Mouse (Mus musculus): ENCODE measurements around the gene Adgb. TPM values are rescaled to one million over a fixed set of nuclear protein-coding genes. Genes with fewer than 3 reads are reported as not detected.
A peak's percentile ranks its signal among the peaks of the same experiment; 100 is the strongest.

Gene Adgb
- polyA plus RNA-seq, 1 experiment, result 2.0 TPM

DNA sequence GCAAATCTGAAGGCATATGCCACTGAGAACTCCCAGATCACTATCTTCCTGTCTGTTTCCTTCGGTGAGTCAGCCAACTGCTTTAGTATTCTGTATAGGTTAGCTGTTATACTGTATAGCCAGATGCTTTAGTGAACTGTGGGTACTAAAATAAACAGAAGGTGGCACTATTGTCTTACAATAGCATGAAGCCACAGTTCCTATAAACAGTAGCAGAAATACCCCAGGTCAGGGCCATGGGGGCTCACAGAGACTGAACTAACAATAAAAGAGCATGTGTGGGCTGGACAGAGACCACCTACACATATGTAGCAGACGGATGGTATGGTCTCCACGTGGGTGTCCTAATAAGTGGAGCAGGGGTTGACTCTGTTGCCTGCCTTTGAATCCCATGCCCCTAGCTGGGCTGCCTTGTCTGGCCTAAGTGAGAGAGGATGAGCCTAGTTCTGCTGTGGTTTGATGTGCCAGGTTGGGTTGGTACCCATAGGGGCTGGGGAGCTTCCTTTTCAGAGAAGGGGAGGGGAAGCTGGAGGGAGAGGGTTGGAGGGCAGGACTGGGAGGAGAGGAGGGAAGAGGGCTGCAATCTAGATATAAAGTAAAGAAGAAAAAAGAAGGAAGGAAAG is 116.4 kb downstream of the Adgb start:
- 10% methylated on average over 3 of the region's 3 CpGs for WGBS
- Histone ChIP-seq H3K4me1 (ENCODE audit: control insufficient read depth, insufficient read depth, low read length) (no peaks in the 10 kb centered on the region), H3K4me3 (replicated peaks; ENCODE audit: extremely low read depth, low read depth, low read length) (no peak overlapping the region)
- no peak for DNase-seq
- TF ChIP-seq CTCF (IDR thresholded peaks at IDR 0.05; ENCODE audit: insufficient read depth, low read length) (no peak), POLR2A (IDR thresholded peaks at IDR 0.05; ENCODE audit: borderline replicate concordance, extremely low read depth, low read depth, low read length) (no peak)

DNA sequence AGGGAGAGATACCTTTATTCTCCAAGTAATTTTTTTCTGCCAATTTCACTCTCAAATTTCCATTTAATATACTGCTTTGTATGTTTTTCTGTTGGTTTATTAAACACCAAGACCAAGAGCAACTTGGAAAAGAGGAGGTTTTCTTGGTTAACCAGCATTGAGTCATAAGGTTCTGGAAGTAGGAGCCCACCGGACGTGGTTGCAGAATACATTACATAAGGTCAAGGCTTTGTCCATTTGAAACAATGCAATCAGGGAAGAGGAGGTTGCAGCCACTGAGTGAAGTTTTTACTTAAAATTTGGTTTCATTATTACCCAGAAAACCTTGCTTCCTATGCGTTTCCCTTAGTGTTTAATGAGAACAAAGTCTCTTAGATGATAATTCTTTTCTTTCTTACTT is 119.9 kb downstream of the Adgb start:
- TF ChIP-seq CTCF (IDR thresholded peaks at IDR 0.05; ENCODE audit: insufficient read depth, low read length), result no peak
- DNase-seq, result no peak
- H3K4me1 ChIP-seq (ENCODE audit: control insufficient read depth, insufficient read depth, low read length), result no peaks in the 10 kb centered on the region
- no peak overlapping the region for H3K4me3 ChIP-seq (replicated peaks; ENCODE audit: extremely low read depth, low read depth, low read length)
- 69% methylated on average over 3 of the region's 3 CpGs for WGBS

DNA sequence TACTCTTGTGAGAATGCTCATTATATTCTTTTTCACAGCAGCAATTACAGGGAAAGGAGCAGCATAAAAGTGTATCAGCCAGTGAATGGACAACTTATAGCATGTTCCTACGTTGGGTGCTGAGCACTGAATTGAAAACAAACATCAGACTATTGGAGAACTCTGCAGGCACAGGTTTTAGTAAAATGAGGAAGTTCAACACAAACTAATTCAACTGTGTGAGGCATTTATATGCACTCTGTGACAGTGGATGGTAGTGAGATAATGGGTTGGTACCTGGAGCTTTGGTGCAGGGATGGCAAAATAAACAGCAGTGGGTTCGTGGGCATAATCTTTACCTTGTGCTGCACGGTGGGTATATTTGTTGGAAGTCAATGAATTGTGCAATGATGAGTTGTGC is 121.6 kb downstream of the Adgb start:
- no peak overlapping the region for H3K4me3 ChIP-seq (replicated peaks; ENCODE audit: extremely low read depth, low read depth, low read length)
- TF ChIP-seq CTCF (IDR thresholded peaks at IDR 0.05; ENCODE audit: insufficient read depth, low read length) (no peak), POLR2A (IDR thresholded peaks at IDR 0.05; ENCODE audit: borderline replicate concordance, extremely low read depth, low read depth, low read length) (no peak)
- no peaks in the 10 kb centered on the region for H3K4me1 ChIP-seq (ENCODE audit: control insufficient read depth, insufficient read depth, low read length)
- no peak for DNase-seq
- 81% methylated on average over 3 of the region's 3 CpGs for WGBS

DNA sequence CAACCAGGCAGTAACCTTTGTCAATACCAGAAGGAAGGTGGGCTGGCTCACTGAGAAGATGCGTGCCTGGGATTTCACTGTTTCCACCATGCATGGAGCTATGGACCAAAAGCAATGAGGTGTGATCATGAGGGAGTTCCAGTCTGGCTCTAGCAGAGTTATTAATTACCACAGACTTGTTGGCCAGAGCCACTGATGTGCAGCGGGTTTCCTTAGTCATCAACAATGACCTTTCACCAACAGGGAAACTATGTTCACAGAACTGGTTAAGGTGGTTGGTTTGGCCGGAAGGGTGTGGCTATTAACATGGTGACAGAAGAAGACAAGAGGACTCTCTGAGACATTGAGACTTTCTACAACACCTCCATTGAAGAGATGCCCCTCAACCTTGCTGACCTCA is 128.2 kb downstream of the Adgb start:
- WGBS, result 91% methylated on average over 3 of the region's 3 CpGs
- H3K4me3 ChIP-seq (replicated peaks; ENCODE audit: extremely low read depth, low read depth, low read length), result no peak overlapping the region
- H3K4me1 ChIP-seq (ENCODE audit: control insufficient read depth, insufficient read depth, low read length), result no peaks in the 10 kb centered on the region
- DNase-seq, result no peak
- TF ChIP-seq CTCF (IDR thresholded peaks at IDR 0.05; ENCODE audit: insufficient read depth, low read length), result no peak
- no peak for TF ChIP-seq POLR2A (IDR thresholded peaks at IDR 0.05; ENCODE audit: borderline replicate concordance, extremely low read depth, low read depth, low read length)

DNA sequence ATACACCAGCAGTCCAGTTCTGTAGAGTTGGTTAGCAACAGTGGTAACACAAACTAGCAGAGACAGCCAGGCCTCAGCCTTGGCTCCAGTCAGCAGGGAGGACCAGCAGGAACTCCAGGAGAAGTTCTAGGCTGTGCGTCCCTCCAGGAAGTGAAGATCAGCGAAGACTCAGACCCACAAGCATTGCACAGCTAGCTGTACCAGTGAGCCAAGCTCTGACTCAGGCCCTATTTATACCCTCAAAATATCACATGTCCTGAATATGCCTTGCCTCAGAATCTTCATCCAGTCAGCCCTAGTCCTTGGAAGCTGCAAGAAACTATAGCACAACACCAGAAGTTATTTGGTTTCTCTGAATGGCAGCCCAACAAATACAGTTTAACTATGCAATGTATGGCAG is 146.6 kb downstream of the Adgb start:
- Histone ChIP-seq H3K4me1 (ENCODE audit: control insufficient read depth, insufficient read depth, low read length) (no peaks in the 10 kb centered on the region), H3K4me3 (replicated peaks; ENCODE audit: extremely low read depth, low read depth, low read length) (no peak overlapping the region)
- no peak for DNase-seq
- TF ChIP-seq POLR2A (IDR thresholded peaks at IDR 0.05; ENCODE audit: borderline replicate concordance, extremely low read depth, low read depth, low read length) (no peak), CTCF (IDR thresholded peaks at IDR 0.05; ENCODE audit: insufficient read depth, low read length) (no peak)
- WGBS, result 53% methylated on average over 2 of the region's 2 CpGs

DNA sequence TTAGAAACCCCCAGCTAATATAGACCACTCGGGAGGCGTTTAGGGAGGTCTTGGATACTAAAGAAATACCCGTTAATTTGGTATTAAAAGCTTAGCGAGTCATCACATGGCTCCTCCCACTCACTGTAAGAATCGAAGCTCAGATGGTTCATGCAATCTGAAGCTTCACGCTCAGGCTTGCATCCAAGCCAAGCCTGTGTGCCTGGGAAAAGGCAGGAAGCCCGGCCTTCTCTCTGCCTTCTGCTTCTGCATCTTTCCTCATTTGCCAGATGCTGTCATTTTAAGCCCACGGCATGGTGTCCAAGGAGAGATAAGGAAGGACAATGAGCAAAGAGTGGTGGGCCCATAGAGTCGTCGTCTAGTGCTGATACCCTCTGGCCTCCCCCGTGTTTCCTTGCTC is 149.2 kb downstream of the Adgb start:
- TF ChIP-seq POLR2A (IDR thresholded peaks at IDR 0.05; ENCODE audit: borderline replicate concordance, extremely low read depth, low read depth, low read length) (no peak), CTCF (IDR thresholded peaks at IDR 0.05; ENCODE audit: insufficient read depth, low read length) (no peak)
- Histone ChIP-seq H3K4me3 (replicated peaks; ENCODE audit: extremely low read depth, low read depth, low read length) (no peak overlapping the region), H3K4me1 (ENCODE audit: control insufficient read depth, insufficient read depth, low read length) (no peaks in the 10 kb centered on the region)
- 60% methylated on average over 11 of the region's 11 CpGs for WGBS
- no peak for DNase-seq

DNA sequence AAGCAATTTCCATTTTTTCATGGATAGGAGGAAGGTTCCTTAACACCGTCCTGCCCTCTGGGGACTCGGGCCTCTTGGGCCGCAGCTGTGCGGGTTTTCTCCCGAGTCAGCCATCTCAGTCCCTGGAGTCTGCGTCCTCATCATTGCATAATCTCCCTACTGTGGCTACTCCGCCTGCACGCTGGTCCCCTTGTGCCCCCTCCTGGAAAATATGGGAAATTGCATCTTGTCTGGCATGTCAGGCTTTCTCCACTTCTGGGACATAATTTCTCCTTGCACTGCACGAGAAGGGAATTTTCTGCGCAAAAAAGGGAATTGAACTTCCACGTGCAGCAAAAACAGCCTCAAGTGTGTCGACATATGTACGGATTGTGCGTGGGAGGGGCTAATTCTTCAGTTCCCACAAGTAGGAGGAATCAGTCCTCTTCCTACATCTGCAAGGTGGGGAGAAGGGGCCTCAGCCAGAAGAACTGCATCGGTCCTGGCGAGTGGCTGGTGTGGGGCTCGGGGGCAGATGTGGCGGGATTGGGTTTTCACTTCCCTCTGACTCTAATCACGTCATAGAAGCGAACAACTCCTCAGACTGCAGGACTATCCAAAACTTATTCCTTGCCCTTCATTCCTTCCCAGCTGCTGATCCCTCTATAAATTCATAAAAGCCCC is 150.9 kb downstream of the Adgb start:
- DNase-seq, result peak; percentile 28
- TF ChIP-seq CTCF (IDR thresholded peaks at IDR 0.05; ENCODE audit: insufficient read depth, low read length), result peak; percentile 83
- no peak for TF ChIP-seq POLR2A (IDR thresholded peaks at IDR 0.05; ENCODE audit: borderline replicate concordance, extremely low read depth, low read depth, low read length)
- Histone ChIP-seq H3K4me1 (ENCODE audit: control insufficient read depth, insufficient read depth, low read length) (no peaks in the 10 kb centered on the region), H3K4me3 (replicated peaks; ENCODE audit: extremely low read depth, low read depth, low read length) (peak overlapping the region; percentile 7)
- WGBS, result 11% methylated on average over 20 of the region's 20 CpGs

DNA sequence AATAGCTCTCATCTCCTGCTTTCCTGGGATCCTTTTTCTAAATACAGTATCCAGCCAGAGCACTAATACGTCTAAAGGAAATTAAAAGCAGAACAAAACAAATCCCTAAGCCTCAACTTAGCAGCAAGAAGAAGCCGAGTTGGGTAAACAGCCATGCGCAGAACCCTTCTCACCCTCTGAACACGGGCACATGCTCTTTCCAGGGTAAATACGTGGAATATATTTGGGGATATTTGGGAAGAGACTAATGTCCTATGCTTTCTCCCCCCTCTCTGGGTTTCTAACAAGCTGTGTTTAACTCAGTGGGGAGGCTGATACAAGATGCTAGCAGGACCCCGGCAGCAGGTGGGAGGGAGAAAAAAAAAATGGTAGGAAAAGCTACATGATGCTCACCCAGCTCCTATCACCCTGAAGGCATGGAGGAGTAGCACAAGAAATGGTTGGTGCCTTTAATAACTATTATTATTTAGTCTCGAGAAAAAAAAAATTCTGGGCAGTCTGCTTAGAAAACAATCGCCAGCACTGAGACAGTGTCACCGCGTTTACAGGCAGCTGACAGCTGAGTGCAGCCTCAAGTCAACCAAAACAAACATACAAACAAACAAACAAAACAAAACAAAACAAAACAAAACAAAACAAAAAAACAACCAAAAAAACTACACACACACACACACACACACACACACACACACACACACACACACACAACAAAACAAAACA is 151.6 kb downstream of the Adgb start:
- TF ChIP-seq CTCF (IDR thresholded peaks at IDR 0.05; ENCODE audit: insufficient read depth, low read length) (no peak), POLR2A (IDR thresholded peaks at IDR 0.05; ENCODE audit: borderline replicate concordance, extremely low read depth, low read depth, low read length) (no peak)
- no peak for DNase-seq
- no peak overlapping the region for H3K4me3 ChIP-seq (replicated peaks; ENCODE audit: extremely low read depth, low read depth, low read length)
- H3K4me1 ChIP-seq (ENCODE audit: control insufficient read depth, insufficient read depth, low read length), result no peaks in the 10 kb centered on the region
- WGBS, result 67% methylated on average over 10 of the region's 10 CpGs

DNA sequence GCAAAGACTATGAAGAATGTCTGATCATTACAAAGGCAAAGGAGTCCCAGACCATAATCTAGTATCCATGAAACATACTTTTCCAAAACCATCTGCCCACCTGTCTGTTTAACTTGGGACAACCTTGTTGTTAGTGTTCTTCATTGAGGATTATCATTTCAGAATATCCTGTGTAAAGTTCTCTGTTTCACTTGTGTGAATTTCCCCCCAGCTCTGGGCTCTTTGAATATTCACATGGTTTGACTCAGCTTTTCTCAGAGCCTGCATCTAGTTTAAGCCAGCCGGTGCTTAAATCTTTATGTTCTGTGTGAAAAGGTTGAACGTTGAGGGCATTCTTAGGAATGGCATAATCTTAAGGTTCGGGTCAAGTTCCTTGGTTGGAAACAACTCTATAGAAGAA is 154.0 kb downstream of the Adgb start:
- WGBS, result 87% methylated on average over 3 of the region's 3 CpGs

DNA sequence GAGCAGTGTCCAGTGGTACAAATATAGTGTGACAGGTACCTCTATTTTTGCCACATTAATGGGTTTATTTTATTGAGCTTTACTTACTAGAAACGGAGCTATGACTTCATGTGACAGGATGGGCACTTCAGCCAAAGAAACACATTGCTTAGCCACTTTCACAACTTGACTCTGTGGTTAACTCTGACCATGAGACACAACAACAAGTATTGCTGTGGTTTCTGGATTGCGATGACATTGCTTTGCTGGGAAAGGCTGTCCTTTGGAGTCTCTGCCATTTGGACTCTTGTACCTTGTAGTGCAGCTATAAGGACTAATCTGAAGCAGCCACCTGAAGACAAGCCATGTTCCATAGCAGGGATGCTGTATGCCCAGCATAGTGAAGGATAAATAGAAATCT is 156.5 kb downstream of the Adgb start:
- TF ChIP-seq POLR2A (IDR thresholded peaks at IDR 0.05; ENCODE audit: borderline replicate concordance, extremely low read depth, low read depth, low read length), result no peak
- no peak for TF ChIP-seq CTCF (IDR thresholded peaks at IDR 0.05; ENCODE audit: insufficient read depth, low read length)
- no peaks in the 10 kb centered on the region for H3K4me1 ChIP-seq (ENCODE audit: control insufficient read depth, insufficient read depth, low read length)
- WGBS, result 79% methylated on average over 2 of the region's 2 CpGs
- DNase-seq, result no peak
- no peak overlapping the region for H3K4me3 ChIP-seq (replicated peaks; ENCODE audit: extremely low read depth, low read depth, low read length)

More for the DNA sequence above, 154.0 kb downstream of the Adgb start:
- DNase-seq, result no peak
- no peak for TF ChIP-seq CTCF (IDR thresholded peaks at IDR 0.05; ENCODE audit: insufficient read depth, low read length)
- TF ChIP-seq POLR2A (IDR thresholded peaks at IDR 0.05; ENCODE audit: borderline replicate concordance, extremely low read depth, low read depth, low read length), result no peak
- H3K4me1 ChIP-seq (ENCODE audit: control insufficient read depth, insufficient read depth, low read length), result no peaks in the 10 kb centered on the region
- no peak overlapping the region for H3K4me3 ChIP-seq (replicated peaks; ENCODE audit: extremely low read depth, low read depth, low read length)
